Mouse (Mus musculus) layer of hippocampus, postnatal 10 days (tissue): ENCODE measurements around the gene Cacng2. TPM values are rescaled to one million over a fixed set of nuclear protein-coding genes. Genes with fewer than 3 reads are reported as not detected.

Source experiments
- DNase-seq, 2 experiments: peaks; one replicate each; pipeline ENCODE4 v3.0.0; 2021; ENCODE audit warnings: low spot score in 2 of 2
- total RNA-seq, 2 experiments: library from RNA; stranded (reverse); gene quantifications; 2 replicates each; pipeline ENCODE4 v1.2.3; 2021

The Cacng2 gene
- total RNA-seq, 2 experiments from 2014 or later = 36.4 to 40.3 TPM

- DNase-seq = no peak
These were observed 36.8 kb downstream of the Cacng2 start for GRCm38 (mm10) chr15:78082841-78083572.

DNA sequence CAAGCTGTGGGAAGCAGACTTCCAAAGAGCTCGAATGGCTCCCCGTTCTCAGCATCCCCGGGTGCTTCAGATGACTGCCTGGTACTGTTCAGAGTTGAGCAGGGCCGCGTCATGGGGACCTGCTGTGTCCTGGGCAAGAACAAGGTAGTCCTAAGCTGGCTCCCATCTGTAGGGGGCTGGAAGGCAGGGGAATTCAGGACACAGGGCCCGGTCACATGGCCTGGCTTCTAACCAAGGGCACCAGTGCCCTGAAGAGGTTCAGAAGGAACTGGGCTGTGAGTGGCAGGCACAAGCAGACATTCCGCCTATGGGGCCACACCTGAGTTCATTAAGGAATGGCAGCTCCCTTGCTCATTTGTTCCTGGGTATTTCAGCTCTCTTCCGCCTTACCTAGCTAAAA is 37.7 kb downstream of the Cacng2 start:
- no peak for DNase-seq

DNA sequence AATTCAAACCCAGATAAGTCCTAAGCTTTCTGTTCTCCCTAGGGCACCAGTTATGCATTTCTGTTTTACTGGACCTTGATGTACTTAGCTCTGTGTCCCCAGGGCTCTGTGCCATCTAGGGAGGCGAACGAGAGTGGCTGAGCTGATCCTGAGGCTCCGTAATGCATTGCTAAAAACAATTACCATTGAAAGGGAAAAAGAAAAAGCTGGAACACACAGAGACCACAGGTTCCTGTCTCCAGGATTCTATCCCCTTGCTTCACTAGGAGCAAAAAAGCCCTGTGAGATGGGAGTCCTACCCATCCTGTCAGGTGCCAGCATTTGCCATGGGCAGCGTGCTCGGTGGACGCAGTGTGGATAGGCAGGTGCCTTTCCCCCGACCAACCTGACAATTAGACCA is 38.4 kb downstream of the Cacng2 start:
- no peak for DNase-seq

GRCm38 (mm10) chr15:78080326-78080725 is 39.5 kb downstream of the Cacng2 start:
- DNase-seq = no peak

- no peak for DNase-seq
These were observed 40.8 kb downstream of the Cacng2 start for GRCm38 (mm10) chr15:78078776-78079628.

GRCm38 (mm10) chr15:78078206-78078605 is 41.6 kb downstream of the Cacng2 start:
- DNase-seq = no peak

- no peak for DNase-seq
These were observed 43.9 kb downstream of the Cacng2 start for GRCm38 (mm10) chr15:78075921-78076320.

DNA sequence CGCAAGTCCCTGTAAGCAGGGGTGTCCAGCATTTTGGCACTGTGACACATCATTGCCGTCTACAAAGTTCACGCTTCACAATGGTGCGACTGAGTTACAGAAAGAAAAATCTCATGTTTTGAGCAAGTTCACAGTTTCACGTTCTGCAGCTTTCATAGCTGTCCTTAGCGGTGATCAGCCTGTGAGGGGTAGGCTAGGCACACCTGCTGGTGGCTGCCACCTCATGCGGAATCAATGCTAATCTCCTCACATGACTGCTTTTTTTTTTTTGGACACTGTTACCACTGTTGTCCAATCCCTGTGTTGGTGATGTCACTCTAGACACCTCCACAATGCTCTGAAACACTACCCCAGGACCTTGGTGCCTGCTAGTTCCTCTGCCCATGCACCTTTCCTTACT is 46.7 kb downstream of the Cacng2 start:
- no peak for DNase-seq

- peak; percentile 36 to 56 for DNase-seq
These were observed 53.4 kb downstream of the Cacng2 start for GRCm38 (mm10) chr15:78066475-78066874.

- DNase-seq = no peak
These were observed 54.3 kb downstream of the Cacng2 start for GRCm38 (mm10) chr15:78065541-78065940.

GRCm38 (mm10) chr15:78064340-78064739 is 55.5 kb downstream of the Cacng2 start:
- DNase-seq = no peak

DNA sequence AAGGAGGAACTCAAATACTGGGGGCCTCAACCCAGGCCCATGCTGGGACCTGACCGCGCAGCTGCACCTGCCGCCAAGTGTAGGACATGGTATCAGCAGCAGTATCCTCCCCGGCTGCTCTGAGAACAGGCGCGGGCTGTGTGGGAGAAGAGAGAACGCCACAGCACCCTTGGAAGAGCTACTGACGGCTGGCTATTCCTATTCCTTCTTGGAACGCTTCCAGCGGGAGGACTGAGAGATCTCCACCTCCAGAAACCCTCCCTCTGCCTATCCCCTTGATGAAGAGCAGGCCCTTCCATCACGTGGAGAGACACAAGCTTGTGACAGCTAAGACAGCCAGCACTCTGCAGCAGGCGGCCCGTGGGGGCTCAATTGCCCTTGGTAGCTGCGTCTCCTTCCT is 57.4 kb downstream of the Cacng2 start:
- DNase-seq = no peak

DNA sequence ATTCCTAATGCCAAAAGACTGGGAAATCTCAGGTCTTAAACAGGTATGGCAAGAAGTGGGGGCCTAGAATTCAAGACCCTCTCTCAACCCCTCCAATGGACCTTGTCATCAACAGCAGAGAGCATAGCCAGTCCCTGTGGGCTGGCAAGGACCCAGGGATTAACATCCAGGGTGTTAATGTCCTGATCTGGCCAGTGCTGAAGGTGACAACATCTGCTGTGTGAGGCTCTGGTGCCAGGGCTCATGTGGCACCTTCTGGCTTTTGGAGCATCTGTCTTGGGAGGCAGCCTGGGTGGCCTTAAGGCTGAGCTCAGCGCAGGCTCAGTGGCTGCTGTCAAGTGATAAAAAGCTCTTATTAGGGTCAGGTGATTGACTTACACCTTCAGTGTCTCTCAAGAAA is 62.9 kb downstream of the Cacng2 start:
- no peak for DNase-seq

GRCm38 (mm10) chr15:78050682-78051081 is 69.1 kb downstream of the Cacng2 start:
- no peak for DNase-seq

GRCm38 (mm10) chr15:78049933-78050332 is 69.9 kb downstream of the Cacng2 start:
- DNase-seq = no peak

- DNase-seq = no peak
These were observed 74.0 kb downstream of the Cacng2 start for GRCm38 (mm10) chr15:78045842-78046241.

DNA sequence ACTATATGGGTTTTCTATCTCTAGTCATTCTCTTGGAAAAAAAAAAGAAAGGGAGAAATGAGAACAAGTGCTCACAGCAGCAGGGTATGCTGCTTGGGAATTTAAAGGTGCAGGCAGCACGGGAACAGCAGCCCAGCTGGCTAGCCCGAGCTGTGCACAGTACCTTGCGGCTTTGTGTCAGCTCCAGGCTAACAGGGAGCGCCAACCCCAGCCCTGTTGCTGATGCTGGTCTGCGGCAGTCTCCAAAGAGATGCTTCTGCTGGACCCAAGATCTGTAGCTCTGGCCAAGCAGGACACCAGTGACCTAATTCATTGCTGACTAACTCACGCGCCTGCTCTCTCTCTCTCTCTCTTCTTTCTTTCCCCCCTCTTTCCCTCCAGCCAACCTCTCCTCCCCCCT is 74.5 kb downstream of the Cacng2 start:
- no peak for DNase-seq

DNA sequence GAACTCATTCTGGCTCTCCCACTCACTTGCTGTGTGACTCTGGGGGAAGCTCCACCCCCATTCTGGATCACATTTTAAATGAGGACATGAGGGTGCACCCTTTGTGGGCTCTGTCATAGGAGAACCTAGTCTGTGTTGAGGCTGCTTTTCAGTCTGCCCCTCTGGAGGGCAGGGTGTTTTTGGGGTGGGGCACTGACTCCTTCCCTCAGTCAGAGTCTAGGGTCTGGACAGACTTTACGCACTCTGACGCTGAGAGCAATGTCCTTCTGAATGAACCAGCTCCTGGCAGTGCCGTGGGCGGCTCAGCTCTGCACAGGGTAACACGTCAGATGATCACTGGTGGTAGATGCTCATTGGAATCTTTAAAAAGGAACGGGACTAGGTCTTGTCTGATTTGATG is 75.0 kb downstream of the Cacng2 start:
- peak in 1 of 2 experiments; percentile 20 for DNase-seq

DNA sequence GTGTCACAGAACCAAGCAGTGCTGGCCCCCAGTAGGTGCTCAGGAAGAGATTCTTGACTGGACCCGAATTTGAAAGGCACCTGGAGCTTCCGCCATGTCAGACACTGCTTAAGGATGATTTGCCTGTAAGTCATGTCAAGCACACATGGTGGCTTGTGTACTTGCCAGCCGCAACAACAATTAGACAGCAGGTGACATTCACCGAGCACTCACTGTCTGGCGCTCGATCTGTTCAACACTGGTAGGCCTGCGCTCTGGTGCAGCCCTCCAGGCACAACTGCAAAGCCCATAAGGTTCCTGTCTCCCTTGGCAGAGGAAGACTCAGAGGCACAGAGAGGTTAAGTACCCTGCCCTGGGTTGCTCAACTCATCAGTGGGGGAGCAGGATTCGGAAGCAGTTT is 77.1 kb downstream of the Cacng2 start:
- DNase-seq = peak; percentile 31 to 33

- no peak for DNase-seq
These were observed 82.2 kb downstream of the Cacng2 start for GRCm38 (mm10) chr15:78037626-78038025.

GRCm38 (mm10) chr15:78036586-78036985 is 83.2 kb downstream of the Cacng2 start:
- no peak for DNase-seq

GRCm38 (mm10) chr15:78029938-78030337 is 89.9 kb downstream of the Cacng2 start:
- no peak for DNase-seq
